Comparison of ENCODE assay signal across 12 mouse cellular contexts in the genomic region with DNA sequence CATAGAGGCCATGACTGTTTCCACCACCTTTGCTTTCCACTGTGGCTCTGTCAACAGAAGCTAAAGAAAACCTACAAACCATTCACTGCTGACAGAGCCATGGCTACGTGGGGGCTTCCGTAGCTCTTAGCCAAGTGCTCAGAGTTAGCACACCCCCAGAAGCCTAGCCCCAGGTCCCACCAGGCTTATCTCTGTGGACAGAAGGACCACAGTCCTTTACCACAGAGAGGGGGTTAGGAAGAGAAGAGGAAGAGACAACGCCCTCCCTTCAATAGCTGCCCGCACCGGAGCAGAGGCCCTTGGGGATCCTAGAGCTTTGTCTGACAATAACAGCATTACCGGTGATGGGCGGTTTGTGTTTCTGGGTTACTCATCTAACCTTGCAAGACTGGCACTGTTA. TPM values are rescaled to one million over a fixed set of nuclear protein-coding genes. Genes with fewer than 3 reads are reported as not detected.
DNase-seq lines count a peak whose midpoint lies in the region; ATAC-seq lines count a peak whose summit lies in the region.
"Had no signal": no experiment of that assay in that cellular context is flagged by ENCODE, and none has a peak within 500 bp of the region (broad histone marks: within the 10 kb centered on the region; RNA-seq: fewer than 3 reads in every experiment).

No protein-coding gene starts in this region.

- H3K27me3 ChIP-seq in heart, embryonic 10.5 days (ENCODE audit: insufficient read depth, poor library complexity, severe bottlenecking) = no peaks in the 10 kb centered on the region
- no peaks in the 10 kb centered on the region for H3K27me3 ChIP-seq in intestine, embryonic 16.5 days (replicated peaks; ENCODE audit: control insufficient read depth, insufficient read depth, low read length)
- H3K27me3 ChIP-seq in forebrain, embryonic 14.5 days (replicated peaks; ENCODE audit: control insufficient read depth, insufficient read depth, low read length) = no peaks in the 10 kb centered on the region
- H3K27me3 ChIP-seq: midbrain, embryonic 13.5 days had no signal

- peak; percentile 8; the same call in 1 of the 2 replicates for ATAC-seq in intestine, embryonic 16.5 days
- ATAC-seq in megakaryocyte progenitor cell, adult 5-6 weeks (replicated peaks; ENCODE audit: poor library complexity) = peak; percentile 82
- ATAC-seq in forebrain, embryonic 14.5 days = no peak
- ATAC-seq: midbrain, embryonic 13.5 days had no signal

- peak overlapping the region; percentile 76 for H3K27ac ChIP-seq in heart, embryonic 10.5 days
- peak overlapping the region; percentile 66 for H3K27ac ChIP-seq in brown adipose tissue, adult 24 weeks (replicated peaks; ENCODE audit: low read depth, low read length)
- peak overlapping the region; percentile 77 for H3K27ac ChIP-seq in intestine, embryonic 16.5 days (ENCODE audit: low read length)
- no peak overlapping the region for H3K27ac ChIP-seq in forebrain, embryonic 14.5 days (ENCODE audit: low read depth, low read length)
- H3K27ac ChIP-seq: midbrain, embryonic 13.5 days had no signal

- WGBS in heart, embryonic 10.5 days = 71% methylated on average over 7 of the region's 7 CpGs
- WGBS in intestine, embryonic 16.5 days = 62% methylated on average over 7 of the region's 7 CpGs
- 87% methylated on average over 7 of the region's 7 CpGs for WGBS in forebrain, embryonic 14.5 days

- intact Hi-C loops in heart, postnatal 14 days (cut with DNase I) = no loop called here

- peaks cover 54% of the 10 kb centered on the region for H3K4me1 ChIP-seq in heart, embryonic 10.5 days
- H3K4me1 ChIP-seq in brown adipose tissue, adult 24 weeks (ENCODE audit: control insufficient read depth, insufficient read depth, insufficient read length, low read length) = peaks cover 36% of the 10 kb centered on the region
- H3K4me1 ChIP-seq in intestine, embryonic 16.5 days (ENCODE audit: control insufficient read depth, insufficient read depth, low read length) = peaks cover 45% of the 10 kb centered on the region
- no peaks in the 10 kb centered on the region for H3K4me1 ChIP-seq in forebrain, embryonic 14.5 days (ENCODE audit: control insufficient read depth, insufficient read depth, low read length)

- H3K4me2 ChIP-seq in intestine, embryonic 16.5 days (ENCODE audit: low read depth, low read length) = 0 out of 2 replicates have a peak overlapping the region, but pooled peaks have one; percentile 16
- H3K4me2 ChIP-seq in forebrain, embryonic 14.5 days (ENCODE audit: low read length) = no peak overlapping the region
- H3K4me2 ChIP-seq: midbrain, embryonic 13.5 days had no signal

- no peaks in the 10 kb centered on the region for H3K9me3 ChIP-seq in heart, embryonic 10.5 days
- no peaks in the 10 kb centered on the region for H3K9me3 ChIP-seq in intestine, embryonic 16.5 days (ENCODE audit: control insufficient read depth, low read length)
- H3K9me3 ChIP-seq in forebrain, embryonic 14.5 days (replicated peaks; ENCODE audit: control insufficient read depth, low read length) = no peaks in the 10 kb centered on the region
- H3K9me3 ChIP-seq: midbrain, embryonic 13.5 days had no signal

- DNase-seq in heart, embryonic 10.5 days (ENCODE audit: low spot score) = peak; percentile 89
- DNase-seq in heart, postnatal 14 days = no peak
- no peak for DNase-seq in natural killer cell, adult 2 months (ENCODE audit: low spot score in 2 of 2)
- no peak for DNase-seq in layer of hippocampus, adult 9-10 months (ENCODE audit: low spot score)
- DNase-seq in forebrain, embryonic 14.5 days (ENCODE audit: low spot score) = no peak
- DNase-seq: cerebellum, postnatal 14 days; layer of hippocampus, adult 9-11 months had no signal

- peaks cover 5% of the 10 kb centered on the region; the same call in 1 of the 2 replicates for H3K36me3 ChIP-seq in heart, embryonic 10.5 days
- H3K36me3 ChIP-seq in intestine, embryonic 16.5 days (ENCODE audit: control insufficient read depth, insufficient read depth, low read length) = no peaks in the 10 kb centered on the region
- no peaks in the 10 kb centered on the region for H3K36me3 ChIP-seq in forebrain, embryonic 14.5 days (ENCODE audit: control insufficient read depth, insufficient read depth, low read length)

- 0 out of 2 replicates have a peak overlapping the region, but pooled peaks have one; percentile 39 for H3K9ac ChIP-seq in intestine, embryonic 16.5 days (ENCODE audit: low read depth, low read length)
- H3K9ac ChIP-seq in forebrain, embryonic 14.5 days (ENCODE audit: low read length) = no peak overlapping the region
- H3K9ac ChIP-seq: midbrain, embryonic 13.5 days had no signal

- H3K4me3 ChIP-seq in heart, embryonic 10.5 days = no peak overlapping the region
- H3K4me3 ChIP-seq in brown adipose tissue, adult 24 weeks (ENCODE audit: insufficient read depth, low read depth, low read length) = no peak overlapping the region
- no peak overlapping the region for H3K4me3 ChIP-seq in intestine, embryonic 16.5 days (ENCODE audit: low read length)
- no peak overlapping the region for H3K4me3 ChIP-seq in forebrain, embryonic 14.5 days (ENCODE audit: low read depth, low read length)
- H3K4me3 ChIP-seq: erythroblast, embryonic 14.5 days; midbrain, embryonic 13.5 days had no signal

RNA-seq across cellular contexts. Expression of gene Spns2, which starts 14.3 kb away (rescaled TPM):
- polyA plus RNA-seq in heart, embryonic 10.5 days (2016; fragmentation: Nextera tagmentation; extraction: Ambion mirVana) = 5.7 and 7.1 TPM in 2 replicates
- total RNA-seq in heart, postnatal 14 days (2021) = 10 to 100 TPM; 16.5 to 16.8 TPM
- polyA plus RNA-seq in brown adipose tissue, adult 24 weeks (2012; ENCODE audit: insufficient read depth, insufficient read length, missing spikeins) = 3.2 and 3.5 TPM in 2 replicates
- 5.9 and 7.5 TPM in 2 replicates for polyA plus RNA-seq in intestine, embryonic 16.5 days (2015; fragmentation: Nextera tagmentation; extraction: Ambion mirVana)
- 18.0 and 25.8 TPM in 2 replicates for total RNA-seq in megakaryocyte progenitor cell, adult 5-6 weeks (2015)
- total RNA-seq in megakaryocyte progenitor cell, adult 5-6 weeks (2017) = 8.8 and 13.0 TPM in 2 replicates
- 4.6 and 5.8 TPM in 2 replicates for polyA plus RNA-seq in forebrain, embryonic 14.5 days (2014; fragmentation: Nextera tagmentation; extraction: Ambion mirVana)

RNA-seq across cellular contexts. Expression of gene Mybbp1a, which starts 34.3 kb away (rescaled TPM):
- polyA plus RNA-seq in heart, embryonic 10.5 days (2016; fragmentation: Nextera tagmentation; extraction: Ambion mirVana) = 133 and 186 TPM in 2 replicates
- 10 to 100 TPM; 38.0 to 38.4 TPM for total RNA-seq in heart, postnatal 14 days (2021)
- 23.2 and 24.3 TPM in 2 replicates for polyA plus RNA-seq in brown adipose tissue, adult 24 weeks (2012; ENCODE audit: insufficient read depth, insufficient read length, missing spikeins)
- 119 and 141 TPM in 2 replicates for polyA plus RNA-seq in intestine, embryonic 16.5 days (2015; fragmentation: Nextera tagmentation; extraction: Ambion mirVana)
- total RNA-seq in megakaryocyte progenitor cell, adult 5-6 weeks (2015) = 255 and 264 TPM in 2 replicates
- 148 and 164 TPM in 2 replicates for total RNA-seq in megakaryocyte progenitor cell, adult 5-6 weeks (2017)
- polyA plus RNA-seq in forebrain, embryonic 14.5 days (2014; fragmentation: Nextera tagmentation; extraction: Ambion mirVana) = 80.5 and 82.1 TPM in 2 replicates

RNA-seq across cellular contexts. Expression of gene Ggt6, which starts 40.1 kb away (rescaled TPM):
- not detected in 2 replicates for polyA plus RNA-seq in heart, embryonic 10.5 days (2016; fragmentation: Nextera tagmentation; extraction: Ambion mirVana)
- total RNA-seq in heart, postnatal 14 days (2021) = under 1 TPM in 1 of 2 experiments, not detected in 1; 0.39 TPM
- polyA plus RNA-seq in brown adipose tissue, adult 24 weeks (2012; ENCODE audit: insufficient read depth, insufficient read length, missing spikeins) = 0.99 TPM in 1 of 2 replicates, not detected in the other
- 19.2 and 21.2 TPM in 2 replicates for polyA plus RNA-seq in intestine, embryonic 16.5 days (2015; fragmentation: Nextera tagmentation; extraction: Ambion mirVana)
- not detected in 2 replicates for total RNA-seq in megakaryocyte progenitor cell, adult 5-6 weeks (2015)
- total RNA-seq in megakaryocyte progenitor cell, adult 5-6 weeks (2017) = not detected in 2 replicates
- polyA plus RNA-seq in forebrain, embryonic 14.5 days (2014; fragmentation: Nextera tagmentation; extraction: Ambion mirVana) = not detected in 2 replicates
- polyA plus RNA-seq: erythroblast, embryonic 14.5 days; midbrain, embryonic 13.5 days had no signal

Comparison
In these comparisons a context has a peak if more than half of its experiments do, and no peak if none do; other contexts are left out.
1. RNA of gene Ggt6, which starts 40.1 kb away (polyA plus RNA-seq): 19.2 to 21.2 TPM in intestine, embryonic 16.5 days; 0.99 TPM in brown adipose tissue, adult 24 weeks, not detected in heart, embryonic 10.5 days and not detected in forebrain, embryonic 14.5 days; every median in the first group is over 10 times any median in the second.